Mouse (Mus musculus): ENCODE data around the gene Ppp5c.
A peak's percentile ranks its signal among the peaks of the same experiment; 100 is the strongest.
"Not testable (repeated sequence)": the region's sequence is repeated elsewhere in the genome, so short reads cannot be mapped to it uniquely, and the experiment has no call there.

Ppp5c gene

GRCm38 (mm10) chr7:17027588-17028343 lies at the start of gene Ppp5c:
TSS of gene Ppp5c (minus strand) at chr7:17027924.
- peak; percentile 61 for DNase-seq (ENCODE audit: low read depth)

- DNase-seq (ENCODE audit: low read depth): no peak
Measured at GRCm38 (mm10) chr7:17076542-17076941, 48.8 kb upstream of the Ppp5c start.

GRCm38 (mm10) chr7:17073904-17074615 lies 46.3 kb upstream of the Ppp5c start, which contains the start of gene Psg16:
TSS of gene Psg16 (plus strand) at chr7:17074040.
- no peak for DNase-seq (ENCODE audit: low read depth)

- no peak for DNase-seq (ENCODE audit: low read depth)
Measured at GRCm38 (mm10) chr7:17073513-17073903, 45.8 kb upstream of the Ppp5c start.

DNA sequence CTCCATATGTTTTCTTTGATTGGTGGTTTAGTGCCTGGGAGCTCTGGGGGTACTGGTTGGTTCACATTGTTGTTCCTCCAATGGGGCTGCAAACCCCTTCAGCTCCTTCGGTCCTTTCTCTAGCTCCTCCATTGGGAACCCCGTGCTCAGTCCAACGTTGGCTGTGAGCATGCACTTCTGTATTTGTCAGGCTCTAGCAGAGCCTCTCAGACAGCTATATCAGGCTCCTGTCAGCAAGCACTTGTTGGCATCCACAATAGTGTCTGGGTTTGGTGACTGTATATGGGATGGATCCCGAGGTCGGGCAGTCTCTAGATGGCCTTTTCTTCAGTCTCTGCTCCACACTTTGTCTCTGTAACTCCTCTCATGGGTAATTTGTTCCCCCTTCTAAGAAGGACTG lies 39.9 kb upstream of the Ppp5c start:
- DNase-seq (ENCODE audit: low read depth): not testable (repeated sequence)

- DNase-seq (ENCODE audit: low read depth): no peak
Measured at GRCm38 (mm10) chr7:17067000-17067399, 39.3 kb upstream of the Ppp5c start.

DNA sequence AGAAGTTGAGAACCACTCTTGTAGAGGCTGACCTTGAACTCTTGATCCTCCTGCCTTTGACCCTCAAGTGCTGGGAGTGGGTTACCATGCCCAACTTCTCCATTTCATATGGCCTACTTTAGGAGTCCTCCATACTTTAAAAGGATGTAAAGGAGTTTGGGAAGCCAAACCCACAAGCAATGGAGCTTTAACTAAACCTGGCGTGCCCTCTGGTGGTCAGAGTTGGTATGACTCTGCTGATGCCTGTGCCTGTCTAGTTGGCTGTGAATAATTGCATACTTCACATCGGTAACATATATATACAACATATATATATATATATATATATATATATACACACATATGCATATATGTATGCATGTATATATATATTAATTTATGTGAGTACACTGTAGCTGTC lies 38.7 kb upstream of the Ppp5c start:
- no peak for DNase-seq (ENCODE audit: low read depth)

DNA sequence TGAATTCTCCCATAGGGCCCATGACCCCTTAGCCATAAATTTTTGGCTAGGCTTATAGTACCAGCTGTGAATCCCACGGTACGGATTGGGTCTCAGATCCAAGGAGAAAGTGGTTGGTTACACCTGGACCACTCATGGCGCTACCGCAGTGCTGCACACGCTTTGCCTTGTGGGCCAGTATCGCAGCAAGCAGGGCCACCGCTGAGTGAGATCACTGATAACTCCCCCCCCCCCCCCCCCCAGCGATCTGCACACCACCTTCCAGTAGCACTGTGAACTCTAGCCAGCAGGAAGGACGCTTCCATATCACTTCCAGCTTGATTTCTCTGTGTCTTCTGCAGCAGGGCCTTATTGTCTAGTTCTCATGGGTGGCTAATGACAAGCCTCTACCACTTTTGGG lies 37.9 kb upstream of the Ppp5c start:
- DNase-seq (ENCODE audit: low read depth): no peak

GRCm38 (mm10) chr7:17062845-17063244 lies 35.1 kb upstream of the Ppp5c start:
- DNase-seq (ENCODE audit: low read depth): no peak

GRCm38 (mm10) chr7:17062389-17062788 lies 34.7 kb upstream of the Ppp5c start, which contains the start of gene Hif3a:
TSS of gene Hif3a (minus strand) at chr7:17062427.
- no peak for DNase-seq (ENCODE audit: low read depth)

- no peak for DNase-seq (ENCODE audit: low read depth)
Measured at GRCm38 (mm10) chr7:17060782-17061605, 33.3 kb upstream of the Ppp5c start.

- DNase-seq (ENCODE audit: low read depth): no peak
Measured at GRCm38 (mm10) chr7:17060031-17060781, 32.5 kb upstream of the Ppp5c start.

DNA sequence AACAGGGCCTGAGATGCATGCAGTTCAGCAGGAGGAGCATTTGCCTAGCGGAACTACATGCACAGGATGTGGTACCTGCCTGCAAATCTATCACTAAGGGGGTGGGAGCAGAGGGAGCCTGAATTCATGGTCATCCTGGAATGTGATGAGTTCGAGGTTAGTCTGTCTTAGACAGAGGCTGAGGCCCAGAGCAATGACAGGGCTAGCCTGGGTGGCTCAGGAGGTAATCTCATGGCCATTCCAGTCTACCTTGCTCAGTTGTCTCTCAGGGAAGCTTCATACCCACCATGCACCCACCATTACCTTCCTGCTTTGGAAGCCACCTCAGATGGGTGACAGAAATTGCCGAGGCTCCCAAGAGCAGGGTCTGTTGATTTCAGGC lies 31.7 kb upstream of the Ppp5c start:
- DNase-seq (ENCODE audit: low read depth): no peak

GRCm38 (mm10) chr7:17058816-17059462 lies 31.2 kb upstream of the Ppp5c start:
- DNase-seq (ENCODE audit: low read depth): no peak

DNA sequence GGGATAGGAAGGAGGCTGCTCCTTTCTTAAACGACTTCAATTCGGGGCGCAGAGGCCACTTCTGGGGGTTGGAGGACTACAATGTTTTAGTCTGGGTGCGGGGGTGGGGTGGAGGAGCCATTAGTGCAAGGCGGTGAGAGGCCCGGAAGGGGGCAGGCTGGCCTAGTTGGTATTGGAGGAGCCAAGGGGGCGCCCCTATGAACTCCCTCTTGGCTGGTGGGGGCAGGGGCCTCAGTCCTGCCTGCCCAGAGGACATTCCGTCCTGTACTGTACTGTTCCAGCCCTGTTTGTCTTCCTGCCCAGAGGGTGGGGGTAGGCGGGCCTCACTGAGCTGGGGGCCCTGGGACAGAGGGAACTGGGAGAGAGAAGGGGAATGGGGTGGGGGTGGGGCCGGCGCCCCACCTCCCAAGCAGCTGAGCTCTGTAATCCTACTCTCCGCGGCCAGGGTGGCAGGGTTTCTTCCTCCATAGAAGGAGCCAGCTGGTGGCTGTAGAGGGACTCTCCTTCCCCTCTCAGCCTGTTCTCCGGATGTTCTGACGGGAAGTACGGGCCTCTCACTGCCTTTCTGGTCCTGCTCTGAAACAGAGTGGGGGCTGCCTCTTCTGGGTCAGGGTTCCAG lies 30.5 kb upstream of the Ppp5c start:
- no peak for DNase-seq (ENCODE audit: low read depth)

GRCm38 (mm10) chr7:17056601-17057523 lies 29.1 kb upstream of the Ppp5c start:
- DNase-seq (ENCODE audit: low read depth): no peak

GRCm38 (mm10) chr7:17056081-17056581 lies 28.4 kb upstream of the Ppp5c start:
- DNase-seq (ENCODE audit: low read depth): no peak

- no peak for DNase-seq (ENCODE audit: low read depth)
Measured at GRCm38 (mm10) chr7:17055287-17055946, 27.7 kb upstream of the Ppp5c start.
